Mouse (Mus musculus) right cerebral cortex, adult 2 months (tissue): ENCODE results near the gene Bpifc.
"Not testable (repeated sequence)": the region's sequence is repeated elsewhere in the genome, so short reads cannot be mapped to it uniquely, and the experiment has no call there.

Experiments
- DNase-seq, 2 experiments: peaks; one replicate each; pipeline ENCODE4 v3.0.0; 2021 to 2022; ENCODE audit warnings: low spot score in 2 of 2

The Bpifc gene

DNA sequence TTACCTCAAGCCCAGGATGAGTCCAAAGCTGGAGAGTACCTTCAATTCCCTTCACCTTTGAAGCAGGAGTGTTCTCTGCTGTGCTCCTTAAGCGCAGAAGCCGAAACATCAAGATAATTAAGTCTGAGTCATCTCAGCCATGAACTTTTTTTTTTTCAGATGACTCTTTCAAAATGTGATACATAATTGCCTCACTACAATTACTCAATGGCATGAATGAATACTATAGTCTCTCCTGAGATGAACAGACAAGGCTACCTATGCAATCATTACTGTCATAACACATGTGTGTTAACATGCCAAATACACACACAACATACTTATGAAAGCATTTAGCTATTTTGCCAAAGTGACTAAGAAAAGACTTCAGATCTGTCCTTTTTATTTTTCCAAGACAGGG is at the start of gene Bpifc:
Gene Bpifc, minus strand, starts transcription at position 115 of the 400 bp plus-strand sequence.
- no peak for DNase-seq

GRCm38 (mm10) chr10:86060267-86060666 is 48.6 kb upstream of the Bpifc start:
- no peak for DNase-seq

DNA sequence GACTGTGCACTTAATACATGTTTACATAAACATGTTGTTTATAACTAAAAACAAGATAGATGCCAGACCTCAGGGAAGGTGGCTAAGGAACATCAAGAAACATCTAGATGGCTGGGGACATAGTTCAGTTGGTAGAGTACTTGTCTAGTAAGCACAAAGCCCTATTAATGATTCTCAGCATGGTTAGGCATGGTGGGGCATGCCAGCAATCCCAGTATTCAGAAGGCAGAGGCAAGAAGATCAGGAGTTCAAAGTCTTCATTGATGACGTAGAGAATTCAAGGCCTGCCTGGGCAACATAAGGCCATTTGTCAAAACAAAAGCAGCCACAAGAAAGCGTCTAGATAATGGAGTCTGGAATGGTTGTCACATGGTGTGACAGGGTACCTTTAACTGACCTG is 46.0 kb upstream of the Bpifc start:
- no peak for DNase-seq

GRCm38 (mm10) chr10:86057286-86057685 is 45.6 kb upstream of the Bpifc start:
- no peak for DNase-seq

DNA sequence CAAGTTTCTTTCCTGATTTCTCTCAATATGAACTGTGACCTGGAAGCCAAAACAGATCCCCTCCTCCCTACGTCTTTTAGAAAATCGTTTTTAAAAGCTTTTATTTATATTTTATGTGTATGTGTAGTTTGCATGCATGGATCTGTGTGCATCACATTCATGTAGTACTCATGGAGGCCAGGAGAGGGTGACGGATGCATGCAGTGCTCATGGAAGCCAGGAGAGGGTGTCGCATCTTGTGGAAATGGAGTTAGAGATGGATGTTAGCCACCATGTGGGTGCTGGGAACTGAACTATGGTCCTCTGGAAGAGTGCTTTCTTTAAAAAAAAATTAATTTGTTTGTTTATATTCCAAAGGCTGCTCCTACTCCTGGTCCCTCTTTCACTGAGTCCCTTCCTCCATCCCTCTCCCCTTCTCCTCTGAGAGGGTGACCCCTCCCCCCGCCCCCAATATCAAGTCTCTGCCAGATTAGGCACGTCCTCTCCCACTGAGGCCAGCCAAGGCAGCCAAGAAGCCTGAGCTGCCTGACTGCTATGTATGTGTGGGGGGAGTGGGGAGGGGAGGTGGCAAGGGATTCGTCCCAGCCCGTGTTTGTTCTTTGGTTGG is 44.7 kb upstream of the Bpifc start:
- no peak for DNase-seq

DNA sequence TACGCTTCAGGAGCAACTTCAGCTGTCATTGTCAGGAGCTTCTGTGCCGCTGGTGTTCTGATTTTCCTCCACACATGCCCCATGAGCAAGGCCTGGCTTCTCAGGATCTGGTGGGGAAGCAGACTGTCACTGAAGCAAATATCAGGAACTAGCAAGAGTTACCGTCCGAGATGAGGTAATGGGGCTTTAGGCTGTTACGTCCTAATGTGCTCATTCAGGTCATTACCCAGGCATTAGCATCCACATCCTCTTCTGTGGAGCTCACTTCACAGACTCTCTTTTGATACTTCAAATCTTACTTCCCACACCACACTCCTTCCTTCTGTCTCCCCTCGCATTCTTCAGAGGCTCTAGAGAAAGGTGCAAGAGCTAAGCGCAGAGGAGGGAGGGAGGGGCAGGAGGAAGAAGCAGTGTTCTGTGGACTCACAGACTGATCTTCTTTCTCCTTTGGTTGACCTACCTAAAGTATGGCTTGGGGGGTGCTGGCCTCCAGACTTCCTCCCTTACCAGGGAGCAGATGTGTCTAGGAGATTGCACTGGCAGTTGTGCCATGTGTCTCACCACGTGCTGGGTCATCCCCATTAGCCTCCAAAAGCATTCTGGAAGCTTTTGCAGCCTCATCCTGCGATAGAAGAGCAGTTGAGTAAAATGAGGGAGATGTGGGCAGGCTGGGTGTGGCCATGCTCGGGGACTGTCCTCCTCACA is 41.3 kb upstream of the Bpifc start:
- no peak for DNase-seq

GRCm38 (mm10) chr10:86050522-86050921 is 38.8 kb upstream of the Bpifc start:
- DNase-seq = no peak

- DNase-seq = no peak
These were observed 36.1 kb upstream of the Bpifc start for GRCm38 (mm10) chr10:86047786-86048185.

DNA sequence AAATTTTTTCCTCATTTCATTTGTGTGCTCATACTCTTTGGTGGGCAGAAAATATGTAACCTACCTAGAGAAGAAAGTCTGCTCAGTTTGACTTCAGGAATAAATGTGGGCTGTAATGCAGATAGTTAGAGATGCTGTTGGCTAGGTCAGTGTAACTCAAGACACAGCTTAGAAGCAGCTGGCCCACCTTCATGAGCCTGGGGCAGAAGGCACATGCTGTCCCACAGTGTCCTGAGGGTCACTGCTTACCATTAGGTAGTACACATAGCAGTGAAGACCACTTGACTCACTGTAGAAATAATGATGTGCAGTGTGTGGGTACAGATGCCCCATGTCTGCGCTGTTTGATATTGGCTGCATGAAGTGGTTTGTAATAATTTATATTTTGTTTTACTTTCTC is 34.7 kb upstream of the Bpifc start:
- DNase-seq = no peak

GRCm38 (mm10) chr10:86044066-86044465 is 32.4 kb upstream of the Bpifc start:
- DNase-seq = no peak

DNA sequence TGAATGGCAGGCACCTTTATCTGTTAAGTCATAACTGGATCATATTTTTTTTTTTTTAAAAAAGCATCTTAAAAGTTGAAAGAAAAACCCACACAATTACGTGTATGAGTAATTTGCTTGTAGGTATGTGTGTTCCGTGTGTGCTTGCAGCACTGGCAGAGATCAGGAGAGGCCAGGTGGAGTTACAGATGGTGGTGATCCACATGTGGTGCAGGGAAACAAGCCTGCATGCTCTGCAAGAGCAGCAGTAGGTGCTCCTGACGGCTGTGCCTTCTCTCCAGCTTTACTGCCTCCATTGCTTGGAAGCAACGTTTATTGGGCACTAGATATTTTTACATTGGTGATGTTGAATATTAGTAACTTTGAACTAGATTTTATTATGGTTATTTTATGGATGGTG is 32.0 kb upstream of the Bpifc start:
- DNase-seq = no peak

GRCm38 (mm10) chr10:86034007-86034728 is 22.5 kb upstream of the Bpifc start:
- DNase-seq = no peak

- DNase-seq = no peak
These were observed 20.8 kb upstream of the Bpifc start for GRCm38 (mm10) chr10:86032517-86032916.

GRCm38 (mm10) chr10:86030743-86031142 is 19.0 kb upstream of the Bpifc start:
- no peak for DNase-seq

DNA sequence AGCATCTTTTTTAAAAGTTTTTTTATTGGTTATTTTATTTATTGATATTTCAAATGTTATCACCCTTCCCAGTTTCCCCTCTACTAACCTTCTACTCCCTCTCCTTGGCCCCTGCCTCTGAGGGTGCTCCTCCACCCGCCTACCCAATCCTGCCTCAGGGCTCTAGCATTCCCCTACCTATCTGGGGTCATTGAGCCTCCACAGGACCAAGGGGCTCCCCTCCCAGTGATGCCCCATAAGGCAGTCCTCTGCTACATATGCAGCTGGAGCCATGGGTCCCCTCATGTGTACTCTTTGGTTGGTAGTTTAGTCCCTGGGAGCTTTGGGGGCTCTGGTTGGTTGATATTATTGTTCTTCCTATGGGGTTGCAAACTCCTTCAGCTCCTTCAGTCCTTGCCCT is 15.1 kb upstream of the Bpifc start:
- not testable (repeated sequence) for DNase-seq

DNA sequence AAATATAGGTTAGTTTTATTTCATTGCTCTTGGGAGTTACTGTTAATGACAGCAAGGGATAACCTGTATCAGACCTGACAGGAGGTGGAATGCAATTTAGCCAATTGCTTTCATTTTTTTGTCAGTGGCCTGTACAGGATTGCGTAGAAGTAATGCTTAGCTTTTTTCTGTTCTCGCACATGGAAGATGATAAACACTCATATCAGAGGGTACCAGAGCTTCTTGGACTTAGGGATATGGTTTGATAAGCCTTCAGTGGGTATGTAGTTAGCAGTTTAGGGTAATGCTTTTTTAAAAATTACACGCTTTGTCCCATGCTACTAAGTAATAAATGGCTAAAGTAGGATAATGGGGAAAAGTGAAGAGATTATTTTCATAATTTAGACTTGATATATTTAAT is 14.7 kb upstream of the Bpifc start:
- DNase-seq = no peak

DNA sequence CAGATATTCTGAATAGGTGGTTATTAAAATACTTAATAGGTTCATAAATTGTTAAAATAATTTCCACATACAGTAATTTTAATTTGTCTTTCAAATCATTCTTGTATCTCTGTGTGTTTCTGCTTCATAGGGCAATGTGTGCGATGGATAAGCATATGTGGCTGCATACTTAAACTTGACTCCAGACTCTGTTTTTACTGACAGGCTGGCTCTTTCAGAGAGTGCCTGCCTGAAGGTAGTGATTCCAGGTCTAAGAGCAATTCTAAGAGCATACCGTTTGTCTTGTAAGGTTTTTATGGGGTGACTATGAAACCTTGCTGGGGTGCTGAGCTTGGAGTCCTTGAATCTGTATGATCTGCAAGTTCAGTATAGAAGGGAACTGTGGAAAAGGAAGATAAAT is 14.2 kb upstream of the Bpifc start:
- no peak for DNase-seq

GRCm38 (mm10) chr10:86023149-86023548 is 11.5 kb upstream of the Bpifc start:
- DNase-seq = no peak

- DNase-seq = no peak
These were observed 10.8 kb upstream of the Bpifc start for GRCm38 (mm10) chr10:86022474-86022816.

GRCm38 (mm10) chr10:86021749-86022473 is 10.2 kb upstream of the Bpifc start, which contains the start of gene Fbxo7:
Fbxo7 (plus strand) TSS chr10:86021972.
- peak; percentile 79 to 84 for DNase-seq

- DNase-seq = no peak
These were observed 9.7 kb upstream of the Bpifc start for GRCm38 (mm10) chr10:86021408-86021748.

GRCm38 (mm10) chr10:86018813-86019212 is 7.1 kb upstream of the Bpifc start:
- DNase-seq = no peak
